Mouse (Mus musculus): ENCODE results near the gene Chmp6. TPM values are rescaled to one million over a fixed set of nuclear protein-coding genes. Genes with fewer than 3 reads are reported as not detected.

The Chmp6 gene
- polyA plus RNA-seq, 1 experiment: 60.5 TPM

GRCm38 (mm10) chr11:119933142-119933541 is 19.9 kb downstream of the Chmp6 start:
- Histone ChIP-seq H3K4me2 (ENCODE audit: low read depth) (peak overlapping the region; percentile 67), H3K36me3 (ENCODE audit: control insufficient read depth, insufficient read depth) (no peaks in the 10 kb centered on the region), H3K79me2 (ENCODE audit: control insufficient read depth, insufficient read depth) (no peaks in the 10 kb centered on the region), H3ac (ENCODE audit: control insufficient read depth, insufficient read length) (no peak overlapping the region), H3K27me3 (ENCODE audit: control insufficient read depth, insufficient read depth, insufficient read length) (no peaks in the 10 kb centered on the region), H3K4me3 (no peak overlapping the region)
- TF ChIP-seq SRF (IDR thresholded peaks at IDR 0.05; ENCODE audit: control insufficient read depth, insufficient read length, low read depth): peak; percentile 64
- TF ChIP-seq USF1 (IDR thresholded peaks at IDR 0.05; ENCODE audit: low read depth): no peak
- TF ChIP-seq POLR2AphosphoS2 (IDR thresholded peaks at IDR 0.05; ENCODE audit: insufficient read length, low read depth): peak; percentile 50
- peak; percentile 46 for TF ChIP-seq TCF3 (IDR thresholded peaks at IDR 0.05; ENCODE audit: insufficient read length, low read depth)
- peak in 2 of 3 experiments; percentile 40 to 89 for TF ChIP-seq MYOG (IDR thresholded peaks at IDR 0.05; ENCODE audit: control insufficient read depth in 1 of 3, insufficient read depth in 1 of 3, insufficient read length in 2 of 3, low read depth in 2 of 3)
- TF ChIP-seq MYOD1 (IDR thresholded peaks at IDR 0.05; ENCODE audit: control insufficient read depth in 1 of 3, insufficient read length in 2 of 3, low read depth in 2 of 3): peak in 2 of 3 experiments; percentile 56 to 68
- peak; percentile 59 for TF ChIP-seq TCF12 (IDR thresholded peaks at IDR 0.05; ENCODE audit: insufficient read depth, poor library complexity, severe bottlenecking)
- no peak for TF ChIP-seq MAX (IDR thresholded peaks at IDR 0.05; ENCODE audit: low read depth)
- no peak for TF ChIP-seq REST (IDR thresholded peaks at IDR 0.05; ENCODE audit: insufficient read depth, insufficient read length)
- TF ChIP-seq E2F4 (IDR thresholded peaks at IDR 0.05; ENCODE audit: insufficient read depth): no peak
- 0 out of 2 replicates have a peak, but pooled peaks have one; percentile 4 for TF ChIP-seq CEBPB (IDR thresholded peaks at IDR 0.05; ENCODE audit: insufficient read depth, poor library complexity, severe bottlenecking)
- no peak for TF ChIP-seq POLR2A (IDR thresholded peaks at IDR 0.05; ENCODE audit: insufficient read length, low read depth)

- peak overlapping the region; percentile 44 for H3K4me2 ChIP-seq (ENCODE audit: low read depth)
- no peak overlapping the region for H3K4me3 ChIP-seq
- no peaks in the 10 kb centered on the region for H3K27me3 ChIP-seq (ENCODE audit: control insufficient read depth, insufficient read depth, insufficient read length)
- H3ac ChIP-seq (ENCODE audit: control insufficient read depth, insufficient read length): no peak overlapping the region
- TF ChIP-seq REST (IDR thresholded peaks at IDR 0.05; ENCODE audit: insufficient read depth, insufficient read length) (no peak), MYOD1 (IDR thresholded peaks at IDR 0.05; ENCODE audit: control insufficient read depth in 1 of 3, insufficient read length in 2 of 3, low read depth in 2 of 3) (peak in 2 of 3 experiments; percentile 86 to 88), POLR2AphosphoS2 (IDR thresholded peaks at IDR 0.05; ENCODE audit: insufficient read length, low read depth) (peak; percentile 24), MYOG (IDR thresholded peaks at IDR 0.05; ENCODE audit: control insufficient read depth in 1 of 3, insufficient read depth in 1 of 3, insufficient read length in 2 of 3, low read depth in 2 of 3) (peak in 2 of 3 experiments; percentile 30 to 70)
- H3K36me3 ChIP-seq (ENCODE audit: control insufficient read depth, insufficient read depth): no peaks in the 10 kb centered on the region
- H3K79me2 ChIP-seq (ENCODE audit: control insufficient read depth, insufficient read depth): no peaks in the 10 kb centered on the region
Measured at GRCm38 (mm10) chr11:119933819-119934583, 20.8 kb downstream of the Chmp6 start.

- H3K36me3 ChIP-seq (ENCODE audit: control insufficient read depth, insufficient read depth): no peaks in the 10 kb centered on the region
- H3ac ChIP-seq (ENCODE audit: control insufficient read depth, insufficient read length): no peak overlapping the region
- no peak overlapping the region for H3K4me2 ChIP-seq (ENCODE audit: low read depth)
- H3K79me2 ChIP-seq (ENCODE audit: control insufficient read depth, insufficient read depth): no peaks in the 10 kb centered on the region
- no peaks in the 10 kb centered on the region for H3K27me3 ChIP-seq (ENCODE audit: control insufficient read depth, insufficient read depth, insufficient read length)
- TF ChIP-seq SRF (IDR thresholded peaks at IDR 0.05; ENCODE audit: control insufficient read depth, insufficient read length, low read depth): no peak
- TF ChIP-seq POLR2A (IDR thresholded peaks at IDR 0.05; ENCODE audit: insufficient read length, low read depth): no peak
- peak in 1 of 3 experiments; percentile 2 for TF ChIP-seq MYOD1 (IDR thresholded peaks at IDR 0.05; ENCODE audit: control insufficient read depth in 1 of 3, insufficient read length in 2 of 3, low read depth in 2 of 3)
- TF ChIP-seq CEBPB (IDR thresholded peaks at IDR 0.05; ENCODE audit: insufficient read depth, poor library complexity, severe bottlenecking): no peak
- no peak for TF ChIP-seq MYOG (IDR thresholded peaks at IDR 0.05; ENCODE audit: control insufficient read depth in 1 of 3, insufficient read depth in 1 of 3, insufficient read length in 2 of 3, low read depth in 2 of 3)
- no peak for TF ChIP-seq USF1 (IDR thresholded peaks at IDR 0.05; ENCODE audit: low read depth)
- no peak for TF ChIP-seq REST (IDR thresholded peaks at IDR 0.05; ENCODE audit: insufficient read depth, insufficient read length)
- no peak overlapping the region for H3K4me3 ChIP-seq
Measured at GRCm38 (mm10) chr11:119934773-119935172, 21.5 kb downstream of the Chmp6 start.

GRCm38 (mm10) chr11:119935457-119935856 is 22.2 kb downstream of the Chmp6 start:
- H3K27me3 ChIP-seq (ENCODE audit: control insufficient read depth, insufficient read depth, insufficient read length): no peaks in the 10 kb centered on the region

More at GRCm38 (mm10) chr11:119935457-119935856, 22.2 kb downstream of the Chmp6 start:
- H3K4me2 ChIP-seq (ENCODE audit: low read depth): no peak overlapping the region
- H3ac ChIP-seq (ENCODE audit: control insufficient read depth, insufficient read length): no peak overlapping the region
- no peak overlapping the region for H3K4me3 ChIP-seq
- H3K36me3 ChIP-seq (ENCODE audit: control insufficient read depth, insufficient read depth): no peaks in the 10 kb centered on the region
- H3K79me2 ChIP-seq (ENCODE audit: control insufficient read depth, insufficient read depth): no peaks in the 10 kb centered on the region
- TF ChIP-seq REST (IDR thresholded peaks at IDR 0.05; ENCODE audit: insufficient read depth, insufficient read length): no peak
- no peak for TF ChIP-seq CEBPB (IDR thresholded peaks at IDR 0.05; ENCODE audit: insufficient read depth, poor library complexity, severe bottlenecking)
- TF ChIP-seq POLR2A (IDR thresholded peaks at IDR 0.05; ENCODE audit: insufficient read length, low read depth): no peak
- TF ChIP-seq MYOD1 (IDR thresholded peaks at IDR 0.05; ENCODE audit: control insufficient read depth in 1 of 3, insufficient read length in 2 of 3, low read depth in 2 of 3): no peak
- TF ChIP-seq USF1 (IDR thresholded peaks at IDR 0.05; ENCODE audit: low read depth): no peak
- no peak for TF ChIP-seq MAX (IDR thresholded peaks at IDR 0.05; ENCODE audit: low read depth)
- no peak for TF ChIP-seq TCF3 (IDR thresholded peaks at IDR 0.05; ENCODE audit: insufficient read length, low read depth)
- no peak for TF ChIP-seq E2F4 (IDR thresholded peaks at IDR 0.05; ENCODE audit: insufficient read depth)
- no peak for TF ChIP-seq MYOG (IDR thresholded peaks at IDR 0.05; ENCODE audit: control insufficient read depth in 1 of 3, insufficient read depth in 1 of 3, insufficient read length in 2 of 3, low read depth in 2 of 3)
- no peak for TF ChIP-seq TCF12 (IDR thresholded peaks at IDR 0.05; ENCODE audit: insufficient read depth, poor library complexity, severe bottlenecking)
- no peak for TF ChIP-seq SRF (IDR thresholded peaks at IDR 0.05; ENCODE audit: control insufficient read depth, insufficient read length, low read depth)
- TF ChIP-seq POLR2AphosphoS2 (IDR thresholded peaks at IDR 0.05; ENCODE audit: insufficient read length, low read depth): no peak
